ENCODE assay signal across 8 mouse cellular contexts in the genomic region with DNA sequence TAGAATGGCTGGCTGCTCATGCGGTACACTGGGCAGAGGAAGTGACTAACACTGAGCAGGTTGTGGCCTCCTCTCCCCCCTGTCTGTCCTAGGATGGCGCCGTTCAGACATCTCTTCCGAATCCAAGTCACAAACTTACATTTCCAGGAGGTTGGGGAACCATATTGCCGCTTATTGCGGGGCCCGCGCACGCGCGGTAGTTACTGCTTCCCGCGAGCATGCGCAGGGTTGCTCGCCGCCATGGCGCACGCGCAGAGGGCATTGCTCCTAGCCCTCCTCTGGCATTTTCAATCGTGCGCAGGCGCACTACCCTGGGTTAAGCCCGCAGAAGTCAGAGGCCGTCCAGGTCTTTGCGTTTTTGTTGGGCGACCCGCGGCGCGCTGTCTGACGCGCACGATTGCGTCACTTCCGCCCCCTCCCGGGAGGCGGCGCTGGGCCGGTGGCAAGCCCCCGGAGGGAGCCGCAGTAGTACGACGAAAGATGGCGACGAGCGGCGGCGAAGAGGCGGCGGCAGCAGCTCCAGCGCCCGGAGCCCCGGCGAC. TPM values are rescaled to one million over a fixed set of nuclear protein-coding genes. Genes with fewer than 3 reads are reported as not detected.
DNase-seq lines count a peak whose midpoint lies in the region; ATAC-seq and TF ChIP-seq lines count a peak whose summit lies in the region.

No protein-coding gene starts in this region.

- H3K4me3 ChIP-seq in heart, embryonic 12.5 days, result peak overlapping the region; percentile 72
- H3K4me3 ChIP-seq in kidney, postnatal 0 days (replicated peaks; ENCODE audit: low read depth, low read length), result peak overlapping the region; percentile 84
- peak overlapping the region; percentile 71 for H3K4me3 ChIP-seq in liver, embryonic 11.5 days (ENCODE audit: low read depth, low read length)
- H3K4me3 ChIP-seq in stomach, embryonic 14.5 days (ENCODE audit: low read depth, low read length), result peak overlapping the region; percentile 87

- H3K4me2 ChIP-seq in heart, embryonic 12.5 days, result peak overlapping the region; percentile 89
- peak overlapping the region; percentile 84 for H3K4me2 ChIP-seq in kidney, postnatal 0 days (ENCODE audit: low read length)
- peak overlapping the region; percentile 79 for H3K4me2 ChIP-seq in liver, embryonic 11.5 days
- H3K4me2 ChIP-seq in stomach, embryonic 14.5 days (replicated peaks; ENCODE audit: low read depth, low read length), result peak overlapping the region; percentile 83

- no peaks in the 10 kb centered on the region for H3K9me3 ChIP-seq in heart, embryonic 12.5 days (replicated peaks)
- no peaks in the 10 kb centered on the region for H3K9me3 ChIP-seq in kidney, postnatal 0 days (replicated peaks; ENCODE audit: low read length)
- H3K9me3 ChIP-seq in liver, embryonic 11.5 days (ENCODE audit: control insufficient read depth, low read length), result no peaks in the 10 kb centered on the region
- H3K9me3 ChIP-seq in stomach, embryonic 14.5 days (ENCODE audit: control insufficient read depth, low read depth, low read length), result no peaks in the 10 kb centered on the region

- peak overlapping the region; percentile 89 for H3K9ac ChIP-seq in heart, embryonic 12.5 days
- peak overlapping the region; percentile 89 for H3K9ac ChIP-seq in kidney, postnatal 0 days (ENCODE audit: low read depth, low read length)
- peak overlapping the region; percentile 75 for H3K9ac ChIP-seq in liver, embryonic 11.5 days (ENCODE audit: low read depth, low read length)
- peak overlapping the region; percentile 83 for H3K9ac ChIP-seq in stomach, embryonic 14.5 days (replicated peaks; ENCODE audit: low read depth, low read length)

- H3K36me3 ChIP-seq in heart, embryonic 12.5 days, result peaks cover 22% of the 10 kb centered on the region
- peaks cover 4% of the 10 kb centered on the region; the same call in 1 of the 2 replicates for H3K36me3 ChIP-seq in kidney, postnatal 0 days (ENCODE audit: insufficient read depth, low read length)
- H3K36me3 ChIP-seq in liver, embryonic 11.5 days (ENCODE audit: control insufficient read depth, insufficient read depth, low read length), result peaks cover 11% of the 10 kb centered on the region
- H3K36me3 ChIP-seq in stomach, embryonic 14.5 days (ENCODE audit: control insufficient read depth, insufficient read depth, low read length), result peaks cover 14% of the 10 kb centered on the region

- WGBS in heart, embryonic 12.5 days, result under 1% methylated on average over 54 of the region's 54 CpGs
- WGBS in kidney, postnatal 0 days, result 0% methylated on average over 54 of the region's 54 CpGs
- WGBS in liver, embryonic 11.5 days, result under 1% methylated on average over 54 of the region's 54 CpGs
- WGBS in stomach, embryonic 14.5 days, result under 1% methylated on average over 54 of the region's 54 CpGs

- peak; percentile 100 for DNase-seq in CD4-positive helper T cell, adult 2 months (ENCODE audit: low read depth, low spot score)
- DNase-seq in brain, embryonic 18.5 days (ENCODE audit: low read depth, low spot score), result peak; percentile 97
- DNase-seq in kidney, postnatal 0 days (ENCODE audit: low spot score), result peak; percentile 99
- peak; percentile 99 for DNase-seq in liver, embryonic 11.5 days (ENCODE audit: low spot score)
- peak; percentile 100 for DNase-seq in naive thymus-derived CD4-positive, alpha-beta T cell, adult 2 months (ENCODE audit: low read depth)

- peak; percentile 92 for ATAC-seq in erythroid progenitor cell, adult 5-6 weeks (replicated peaks; ENCODE audit: low FRiP score, poor library complexity, severe bottlenecking)
- peak; percentile 96 for ATAC-seq in heart, embryonic 12.5 days (ENCODE audit: insufficient number of reproducible peaks, low FRiP score)
- ATAC-seq in kidney, postnatal 0 days (replicated peaks; ENCODE audit: low FRiP score, low read depth), result peak; percentile 97
- ATAC-seq in liver, embryonic 11.5 days (replicated peaks; ENCODE audit: low FRiP score), result peak; percentile 92
- peak; percentile 98 for ATAC-seq in stomach, embryonic 14.5 days (ENCODE audit: insufficient number of reproducible peaks, insufficient read depth, low FRiP score, low read depth)

- peak overlapping the region; percentile 83 for H3K27ac ChIP-seq in heart, embryonic 12.5 days (ENCODE audit: poor library complexity, severe bottlenecking)
- H3K27ac ChIP-seq in kidney, postnatal 0 days, result peak overlapping the region; percentile 75
- peak overlapping the region; percentile 63 for H3K27ac ChIP-seq in liver, embryonic 11.5 days (ENCODE audit: low read depth, low read length)
- H3K27ac ChIP-seq in stomach, embryonic 14.5 days (ENCODE audit: low read length), result peak overlapping the region; percentile 70; the same call in 1 of the 2 replicates

- peaks cover 25% of the 10 kb centered on the region for H3K4me1 ChIP-seq in heart, embryonic 12.5 days (replicated peaks)
- H3K4me1 ChIP-seq in kidney, postnatal 0 days (replicated peaks; ENCODE audit: insufficient read depth, low read length), result peaks cover 10% of the 10 kb centered on the region; the same call in 1 of the 2 replicates
- H3K4me1 ChIP-seq in liver, embryonic 11.5 days (replicated peaks; ENCODE audit: control insufficient read depth, insufficient read depth, low read length), result peaks cover 13% of the 10 kb centered on the region; the same call in 1 of the 2 replicates
- peaks cover 11% of the 10 kb centered on the region; the same call in 1 of the 2 replicates for H3K4me1 ChIP-seq in stomach, embryonic 14.5 days (ENCODE audit: control insufficient read depth, insufficient read depth, low read length)

- TF ChIP-seq CTCF in kidney, postnatal 0 days (IDR thresholded peaks at IDR 0.05; ENCODE audit: low read depth), result no peak; the same call in 1 of the 2 replicates

- H3K27me3 ChIP-seq in heart, embryonic 12.5 days (replicated peaks), result no peaks in the 10 kb centered on the region
- H3K27me3 ChIP-seq in kidney, postnatal 0 days (ENCODE audit: insufficient read depth, low read length), result no peaks in the 10 kb centered on the region
- H3K27me3 ChIP-seq in liver, embryonic 11.5 days (replicated peaks; ENCODE audit: control insufficient read depth, insufficient read depth, low read length), result no peaks in the 10 kb centered on the region
- no peaks in the 10 kb centered on the region for H3K27me3 ChIP-seq in stomach, embryonic 14.5 days (ENCODE audit: control insufficient read depth, insufficient read depth, low read length)

RNA-seq across cellular contexts. Expression of a gene that starts 27.9 kb away (rescaled TPM):
- 141 and 175 TPM in 2 replicates for total RNA-seq in erythroid progenitor cell, adult 5-6 weeks (2015; ENCODE audit: low replicate concordance)
- total RNA-seq in erythroid progenitor cell, adult 5-6 weeks (2017; ENCODE audit: low replicate concordance), result 117 and 123 TPM in 2 replicates
- 64.9 and 65.4 TPM in 2 replicates for polyA plus RNA-seq in heart, embryonic 12.5 days (2016; fragmentation: Nextera tagmentation; extraction: Ambion mirVana)
- polyA plus RNA-seq in kidney, postnatal 0 days (2015; fragmentation: Nextera tagmentation; extraction: Ambion mirVana), result 46.2 and 47.4 TPM in 2 replicates
- polyA plus RNA-seq in liver, embryonic 11.5 days (2014; fragmentation: Nextera tagmentation; extraction: Ambion mirVana), result 79.0 and 86.9 TPM in 2 replicates
- 86.6 and 88.1 TPM in 2 replicates for polyA plus RNA-seq in stomach, embryonic 14.5 days (2014; fragmentation: Nextera tagmentation; extraction: Ambion mirVana)

RNA-seq across cellular contexts. Expression of a gene that starts 27.9 kb away (rescaled TPM):
- 8.0 and 14.4 TPM in 2 replicates for total RNA-seq in erythroid progenitor cell, adult 5-6 weeks (2015; ENCODE audit: low replicate concordance)
- 23.4 and 42.7 TPM in 2 replicates for total RNA-seq in erythroid progenitor cell, adult 5-6 weeks (2017; ENCODE audit: low replicate concordance)
- polyA plus RNA-seq in heart, embryonic 12.5 days (2016; fragmentation: Nextera tagmentation; extraction: Ambion mirVana), result 52.0 and 52.6 TPM in 2 replicates
- polyA plus RNA-seq in kidney, postnatal 0 days (2015; fragmentation: Nextera tagmentation; extraction: Ambion mirVana), result 19.0 and 22.6 TPM in 2 replicates
- polyA plus RNA-seq in liver, embryonic 11.5 days (2014; fragmentation: Nextera tagmentation; extraction: Ambion mirVana), result 32.9 and 34.0 TPM in 2 replicates
- 22.4 and 24.5 TPM in 2 replicates for polyA plus RNA-seq in stomach, embryonic 14.5 days (2014; fragmentation: Nextera tagmentation; extraction: Ambion mirVana)

RNA-seq across cellular contexts. Expression of a gene that starts 27.9 kb away (rescaled TPM):
- 29.2 and 30.6 TPM in 2 replicates for total RNA-seq in erythroid progenitor cell, adult 5-6 weeks (2015; ENCODE audit: low replicate concordance)
- 9.9 and 11.1 TPM in 2 replicates for total RNA-seq in erythroid progenitor cell, adult 5-6 weeks (2017; ENCODE audit: low replicate concordance)
- polyA plus RNA-seq in heart, embryonic 12.5 days (2016; fragmentation: Nextera tagmentation; extraction: Ambion mirVana), result 77.1 and 77.9 TPM in 2 replicates
- 68.6 and 71.7 TPM in 2 replicates for polyA plus RNA-seq in kidney, postnatal 0 days (2015; fragmentation: Nextera tagmentation; extraction: Ambion mirVana)
- polyA plus RNA-seq in liver, embryonic 11.5 days (2014; fragmentation: Nextera tagmentation; extraction: Ambion mirVana), result 241 and 259 TPM in 2 replicates
- polyA plus RNA-seq in stomach, embryonic 14.5 days (2014; fragmentation: Nextera tagmentation; extraction: Ambion mirVana), result 94.0 and 96.9 TPM in 2 replicates

Comparison
In these comparisons a context has a peak if more than half of its experiments do, and no peak if none do; other contexts are left out.
1. Peak in every context shown above with its lines: DNase-seq, ATAC-seq, H3K4me3 ChIP-seq and H3K27ac ChIP-seq.